Mouse (Mus musculus) liver, adult 2 months (tissue): Measurements from ENCODE around the gene Psmb4.

Source experiments
- CTCF ChIP-seq: fragments of 200-500 bp; IDR thresholded peaks from 2 replicates; pipeline ENCODE4 v1.5.1; 2011; ENCODE audit warnings: low read depth, low read length, control low read depth
- POLR2A ChIP-seq: fragments of 200-500 bp; IDR thresholded peaks from 2 replicates; pipeline ENCODE4 v1.6.1; 2011; ENCODE audit warnings: low read length, control low read depth; ENCODE audit not compliant: insufficient read depth; ENCODE audit errors: extremely low read depth

- TF ChIP-seq POLR2A (no peak), CTCF (no peak)
These were observed 47.7 kb downstream of the Psmb4 start for GRCm38 (mm10) chr3:94839101-94839500.
